Mouse (Mus musculus) heart, adult 2 months (tissue): Measurements from ENCODE around the gene Evpl. TPM values are rescaled to one million over a fixed set of nuclear protein-coding genes. Genes with fewer than 3 reads are reported as not detected.

Experiments
- DNase-seq, 2 experiments: peaks; one replicate each; pipeline ENCODE4 v3.0.0; 2021
- H3K27ac ChIP-seq: fragments of 200-600 bp; 2 replicates; pipeline ENCODE4 v1.8.1; 2022
- H3K27me3 ChIP-seq: fragments of 200-500 bp; 2 replicates; pipeline ENCODE4 v1.6.1; 2012; ENCODE audit warnings: mild to moderate bottlenecking, low read length, inconsistent platforms, mixed read lengths; ENCODE audit not compliant: control insufficient read depth, insufficient read depth
- H3K36me3 ChIP-seq: fragments of 200-500 bp; 2 replicates; pipeline ENCODE4 v1.6.1; 2012; ENCODE audit warnings: low read length, inconsistent platforms; ENCODE audit not compliant: control insufficient read depth, insufficient read depth
- H3K4me1 ChIP-seq: fragments of 200-500 bp; 2 replicates; pipeline ENCODE4 v1.6.1; 2011; ENCODE audit warnings: low read length; ENCODE audit not compliant: control insufficient read depth, insufficient read depth
- H3K4me3 ChIP-seq: fragments of 200-600 bp; 2 replicates; pipeline ENCODE4 v1.8.1; 2022
- H3K79me2 ChIP-seq: fragments of 200-500 bp; replicated peaks from 2 replicates; pipeline ENCODE4 v1.6.1; 2012; ENCODE audit warnings: mild to moderate bottlenecking, inconsistent platforms, low read length, moderate library complexity, mixed read lengths; ENCODE audit not compliant: control insufficient read depth, insufficient read depth
- H3K9ac ChIP-seq: fragments of 200-500 bp; 2 replicates; pipeline ENCODE4 v1.6.1; 2012; ENCODE audit warnings: low read depth, mild to moderate bottlenecking, control low read depth, inconsistent platforms, low read length, mixed read lengths
- CTCF ChIP-seq: fragments of 200-600 bp; IDR thresholded peaks from 2 replicates; pipeline ENCODE4 v1.8.1; 2022; ENCODE audit warnings: antibody characterized with exemption, mild to moderate bottlenecking, moderate library complexity
- EP300 ChIP-seq: fragments of 200-500 bp; IDR thresholded peaks from 2 replicates; pipeline ENCODE4 v1.6.1; 2011; ENCODE audit warnings: low read depth, low read length, control low read depth; ENCODE audit not compliant: insufficient read depth
- POLR2A ChIP-seq: fragments of 200-500 bp; IDR thresholded peaks from 2 replicates; pipeline ENCODE4 v1.6.1; 2011; ENCODE audit warnings: mild to moderate bottlenecking, low read depth, low read length, control low read depth; ENCODE audit not compliant: insufficient read depth
- WGBS: fragments of 180-500 bp; shearing (Covaris S2); methylation state at CpG from one replicate; pipeline ENCODE4 v1.1.7; 2018; 5-methylcytosine and 5-hydroxymethylcytosine counted together
- intact Hi-C: fragments of 180-260 bp; cut with DNase I; formaldehyde crosslinking; loops from one replicate; pipeline ENCODE4 v1.15.1; 2025
- polyA plus RNA-seq: library from polyadenylated mRNA; depleted of rRNA; stranded (reverse); fragments of >200 nt; gene quantifications from 2 replicates; pipeline ENCODE4 v1.2.3, GENCODE M21; 2012
- total RNA-seq, 2 experiments: library from RNA; stranded (reverse); gene quantifications; 2 replicates each; pipeline ENCODE4 v1.2.3; 2021

Evpl gene
- total and polyA plus RNA-seq, 3 experiments: 0.29 to 0.50 (median 0.39) TPM

- intact Hi-C loops: loop anchor here (5.0 kb wide), 1 partner anchor 134 kb away; no protein-coding TSS in a partner anchor
- DNase-seq: no peak
- TF ChIP-seq CTCF (no peak), POLR2A (no peak)
- peaks cover 20% of the 10 kb centered on the region for H3K4me1 ChIP-seq
- H3K27ac ChIP-seq: no peak overlapping the region
- H3K4me3 ChIP-seq: no peak overlapping the region
- no peaks in the 10 kb centered on the region for H3K27me3 ChIP-seq
- no peaks in the 10 kb centered on the region for H3K36me3 ChIP-seq
- H3K79me2 ChIP-seq: no peaks in the 10 kb centered on the region
- WGBS: 94% methylated on average over 6 of the region's 6 CpGs
- no peak overlapping the region for H3K9ac ChIP-seq
Measured at GRCm38 (mm10) chr11:116215991-116216390, 21.9 kb downstream of the Evpl start.

- peaks cover 20% of the 10 kb centered on the region for H3K4me1 ChIP-seq
- no peak overlapping the region for H3K27ac ChIP-seq
- intact Hi-C loops: loop anchor here (5.0 kb wide), 1 partner anchor 133 kb away; no protein-coding TSS in a partner anchor
- no peak overlapping the region for H3K4me3 ChIP-seq
- no peaks in the 10 kb centered on the region for H3K79me2 ChIP-seq
- WGBS: 93% methylated on average over 7 of the region's 7 CpGs
- TF ChIP-seq POLR2A (no peak), EP300 (no peak), CTCF (peak; percentile 44)
- no peak overlapping the region for H3K9ac ChIP-seq
- DNase-seq: no peak
- H3K27me3 ChIP-seq: no peaks in the 10 kb centered on the region
- no peaks in the 10 kb centered on the region for H3K36me3 ChIP-seq
Measured at GRCm38 (mm10) chr11:116215181-116215580, 22.7 kb downstream of the Evpl start.

- Histone ChIP-seq H3K4me1 (peaks cover 14% of the 10 kb centered on the region), H3K27ac (no peak overlapping the region), H3K36me3 (no peaks in the 10 kb centered on the region), H3K79me2 (no peaks in the 10 kb centered on the region), H3K27me3 (no peaks in the 10 kb centered on the region), H3K4me3 (no peak overlapping the region), H3K9ac (no peak overlapping the region)
- TF ChIP-seq EP300 (no peak), POLR2A (no peak), CTCF (no peak)
- intact Hi-C loops: no loop called here
- WGBS: 78% methylated on average over 13 of the region's 13 CpGs
- no peak for DNase-seq
Measured at GRCm38 (mm10) chr11:116213877-116214510, 23.9 kb downstream of the Evpl start.

GRCm38 (mm10) chr11:116212847-116213246, 25.0 kb downstream of the Evpl start:
- 94% methylated on average over 6 of the region's 6 CpGs for WGBS
- Histone ChIP-seq H3K9ac (no peak overlapping the region), H3K36me3 (no peaks in the 10 kb centered on the region), H3K27ac (no peak overlapping the region), H3K4me1 (peaks cover 4% of the 10 kb centered on the region), H3K27me3 (no peaks in the 10 kb centered on the region), H3K4me3 (no peak overlapping the region), H3K79me2 (no peaks in the 10 kb centered on the region)
- TF ChIP-seq CTCF (no peak), POLR2A (no peak), EP300 (no peak)
- DNase-seq: no peak
- intact Hi-C loops: no loop called here

- TF ChIP-seq POLR2A (no peak), EP300 (no peak), CTCF (no peak)
- H3K4me1 ChIP-seq: no peaks in the 10 kb centered on the region
- no peak for DNase-seq
- 71% methylated on average over 5 of the region's 5 CpGs for WGBS
- no peaks in the 10 kb centered on the region for H3K27me3 ChIP-seq
- intact Hi-C loops: no loop called here
- H3K9ac ChIP-seq: no peak overlapping the region
- H3K27ac ChIP-seq: no peak overlapping the region
- no peaks in the 10 kb centered on the region for H3K36me3 ChIP-seq
- no peaks in the 10 kb centered on the region for H3K79me2 ChIP-seq
- H3K4me3 ChIP-seq: no peak overlapping the region
Measured at GRCm38 (mm10) chr11:116210696-116211095, 27.2 kb downstream of the Evpl start.

GRCm38 (mm10) chr11:116209257-116209656, 28.6 kb downstream of the Evpl start:
- TF ChIP-seq CTCF (no peak), POLR2A (no peak), EP300 (no peak)
- no peak overlapping the region for H3K4me3 ChIP-seq
- intact Hi-C loops: no loop called here
- no peak for DNase-seq
- H3K79me2 ChIP-seq: no peaks in the 10 kb centered on the region
- no peak overlapping the region for H3K27ac ChIP-seq
- H3K27me3 ChIP-seq: no peaks in the 10 kb centered on the region
- 78% methylated on average over 8 of the region's 8 CpGs for WGBS
- H3K4me1 ChIP-seq: no peaks in the 10 kb centered on the region
- H3K36me3 ChIP-seq: no peaks in the 10 kb centered on the region
- no peak overlapping the region for H3K9ac ChIP-seq
